Mouse (Mus musculus) urinary bladder, postnatal 25 days (tissue): ENCODE measurements around the gene Otud1.

Source experiments
- DNase-seq: peaks from one replicate; pipeline ENCODE4 v3.0.0; 2022; ENCODE audit warnings: low spot score

Gene Otud1

GRCm38 (mm10) chr2:19657158-19657874, at the start of gene Otud1:
Otud1 (plus strand) TSS chr2:19657752.
- DNase-seq = peak; percentile 95

GRCm38 (mm10) chr2:19607852-19608251, 49.7 kb upstream of the Otud1 start:
- DNase-seq = no peak

GRCm38 (mm10) chr2:19608410-19609073, 49.0 kb upstream of the Otud1 start:
- no peak for DNase-seq

GRCm38 (mm10) chr2:19622041-19622440, 35.5 kb upstream of the Otud1 start:
- no peak for DNase-seq

- no peak for DNase-seq
These were observed 30.5 kb upstream of the Otud1 start for GRCm38 (mm10) chr2:19627044-19627443.

- no peak for DNase-seq
These were observed 29.5 kb upstream of the Otud1 start for GRCm38 (mm10) chr2:19627920-19628608.

GRCm38 (mm10) chr2:19630544-19630943, 27.0 kb upstream of the Otud1 start:
- DNase-seq = no peak

GRCm38 (mm10) chr2:19633406-19633920, 24.1 kb upstream of the Otud1 start:
- no peak for DNase-seq

GRCm38 (mm10) chr2:19645182-19645581, 12.4 kb upstream of the Otud1 start:
- no peak for DNase-seq

- no peak for DNase-seq
These were observed 11.4 kb upstream of the Otud1 start for GRCm38 (mm10) chr2:19646144-19646543.

- peak; percentile 13 for DNase-seq
These were observed 10.6 kb upstream of the Otud1 start for GRCm38 (mm10) chr2:19646910-19647309.

GRCm38 (mm10) chr2:19656436-19656835, 1.1 kb upstream of the Otud1 start:
- DNase-seq = no peak

- DNase-seq = peak; percentile 45
These were observed 483 bp downstream of the Otud1 start for GRCm38 (mm10) chr2:19657881-19658589.

- DNase-seq = no peak
These were observed 1.3 kb downstream of the Otud1 start for GRCm38 (mm10) chr2:19658661-19659384.

GRCm38 (mm10) chr2:19660875-19661274, 3.3 kb downstream of the Otud1 start:
- DNase-seq = no peak

GRCm38 (mm10) chr2:19663146-19663848, 5.7 kb downstream of the Otud1 start:
- DNase-seq = no peak

GRCm38 (mm10) chr2:19664147-19664546, 6.6 kb downstream of the Otud1 start:
- no peak for DNase-seq

GRCm38 (mm10) chr2:19664555-19665475, 7.3 kb downstream of the Otud1 start:
- no peak for DNase-seq

GRCm38 (mm10) chr2:19665841-19666240, 8.3 kb downstream of the Otud1 start:
- no peak for DNase-seq
